Mouse (Mus musculus): ENCODE measurements around the gene Fgr. TPM values are rescaled to one million over a fixed set of nuclear protein-coding genes. Genes with fewer than 3 reads are reported as not detected.

The Fgr gene
- polyA plus RNA-seq, 1 experiment = 0.38 TPM

DNA sequence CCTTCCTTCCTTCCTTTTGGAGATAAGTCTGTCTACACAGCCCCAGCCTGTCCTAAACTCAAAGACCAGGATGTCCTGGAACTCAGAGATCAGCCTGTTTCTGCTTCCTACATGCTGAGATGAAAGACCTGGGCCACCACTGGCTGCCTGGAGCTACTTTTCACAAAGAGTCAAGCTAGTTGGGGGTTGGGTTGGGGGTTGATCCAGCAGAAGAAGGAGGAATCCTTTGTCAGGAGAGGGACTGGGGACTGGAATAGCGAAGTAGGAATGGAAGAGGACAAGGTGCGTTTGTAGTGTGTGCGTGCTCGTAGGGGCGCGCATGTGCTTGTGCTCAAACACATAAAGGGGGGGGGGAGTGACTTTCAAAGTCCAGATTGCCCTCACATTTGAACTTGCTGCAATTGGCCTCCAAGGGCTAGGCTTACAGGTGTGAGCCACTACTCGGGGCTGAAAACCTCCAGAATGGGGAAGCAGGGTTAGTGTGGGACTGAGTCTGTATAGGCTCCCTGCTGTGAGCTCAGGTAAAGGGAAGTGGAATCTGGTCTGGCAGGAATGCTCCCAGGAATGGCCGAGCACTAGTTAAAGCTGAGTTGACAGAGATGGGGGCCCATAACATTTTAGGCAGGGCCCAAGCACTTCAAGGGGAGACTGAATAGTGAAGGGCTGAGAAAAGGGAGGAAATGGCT, 58.7 kb downstream of the Fgr start:
- WGBS = 87% methylated on average over 8 of the region's 8 CpGs

DNA sequence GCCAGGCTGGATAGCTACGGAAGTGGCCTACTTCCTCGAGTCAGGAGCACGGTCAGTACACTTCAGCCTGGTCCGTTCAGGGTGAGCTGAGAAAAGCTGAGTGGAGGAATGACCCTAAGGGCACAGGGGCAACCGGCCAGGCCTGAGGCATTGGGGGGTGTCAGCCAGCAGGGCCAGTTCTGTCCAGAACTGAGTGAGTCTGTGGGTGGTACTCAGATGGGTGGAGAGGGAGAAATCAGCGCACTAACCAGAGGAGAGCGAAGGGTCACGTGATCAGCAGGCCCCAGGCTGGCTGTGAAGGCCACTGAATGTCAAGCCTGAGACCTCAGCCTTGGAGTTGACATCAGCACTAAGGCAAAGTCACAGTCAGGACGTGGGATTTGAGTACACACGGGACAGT, 60.6 kb downstream of the Fgr start:
- TF ChIP-seq POLR2A (IDR thresholded peaks at IDR 0.05; ENCODE audit: borderline replicate concordance, insufficient read depth, low read length) = no peak
- no peak for TF ChIP-seq CTCF (IDR thresholded peaks at IDR 0.05; ENCODE audit: borderline replicate concordance, insufficient read depth, low read depth, low read length)

More for the DNA sequence above, 58.7 kb downstream of the Fgr start:
- H3K4me3 ChIP-seq (replicated peaks; ENCODE audit: insufficient read depth, low read depth, low read length) = no peak overlapping the region
- no peak for DNase-seq
- H3K27ac ChIP-seq (ENCODE audit: insufficient read depth, low read length) = no peak overlapping the region
- H3K27me3 ChIP-seq (ENCODE audit: control insufficient read depth, insufficient read depth, low read length) = no peaks in the 10 kb centered on the region
- peaks cover 42% of the 10 kb centered on the region for H3K4me1 ChIP-seq (ENCODE audit: control insufficient read depth, insufficient read depth, low read length)
- no peak for TF ChIP-seq CTCF (IDR thresholded peaks at IDR 0.05; ENCODE audit: borderline replicate concordance, insufficient read depth, low read depth, low read length)
- no peak for TF ChIP-seq POLR2A (IDR thresholded peaks at IDR 0.05; ENCODE audit: borderline replicate concordance, insufficient read depth, low read length)

DNA sequence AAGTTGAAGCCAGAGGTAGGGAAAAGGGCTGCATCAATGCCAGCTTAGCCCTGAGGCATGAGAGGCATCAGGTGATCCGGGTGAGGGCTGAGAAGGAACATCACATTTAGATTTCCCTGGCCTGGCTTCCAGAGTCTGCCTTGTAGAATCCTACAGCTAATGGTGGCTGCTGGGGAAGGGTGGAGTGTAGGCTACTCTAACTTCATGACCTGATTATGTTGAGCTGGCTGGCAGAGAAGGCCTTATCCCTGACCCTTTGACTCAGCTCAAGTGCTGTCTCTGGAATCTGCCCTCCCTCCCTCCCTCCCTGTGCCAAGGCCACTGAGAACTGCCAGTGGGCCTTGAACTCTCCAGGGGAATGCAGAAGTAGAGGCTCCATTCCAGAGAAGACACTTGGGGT, 61.6 kb downstream of the Fgr start:
- 26% methylated on average over 1 of the region's 1 CpGs for WGBS
- H3K27me3 ChIP-seq (ENCODE audit: control insufficient read depth, insufficient read depth, low read length) = no peaks in the 10 kb centered on the region
- TF ChIP-seq CTCF (IDR thresholded peaks at IDR 0.05; ENCODE audit: borderline replicate concordance, insufficient read depth, low read depth, low read length) (no peak), POLR2A (IDR thresholded peaks at IDR 0.05; ENCODE audit: borderline replicate concordance, insufficient read depth, low read length) (no peak)

More for the DNA sequence above, 60.6 kb downstream of the Fgr start:
- DNase-seq = no peak
- H3K4me1 ChIP-seq (ENCODE audit: control insufficient read depth, insufficient read depth, low read length) = peaks cover 30% of the 10 kb centered on the region
- no peaks in the 10 kb centered on the region for H3K27me3 ChIP-seq (ENCODE audit: control insufficient read depth, insufficient read depth, low read length)
- WGBS = 58% methylated on average over 10 of the region's 10 CpGs
- no peak overlapping the region for H3K27ac ChIP-seq (ENCODE audit: insufficient read depth, low read length)
- H3K4me3 ChIP-seq (replicated peaks; ENCODE audit: insufficient read depth, low read depth, low read length) = no peak overlapping the region

GRCm38 (mm10) chr4:133035946-133036345, 62.1 kb downstream of the Fgr start:
- peaks cover 32% of the 10 kb centered on the region for H3K4me1 ChIP-seq (ENCODE audit: control insufficient read depth, insufficient read depth, low read length)
- H3K4me3 ChIP-seq (replicated peaks; ENCODE audit: insufficient read depth, low read depth, low read length) = no peak overlapping the region
- H3K27me3 ChIP-seq (ENCODE audit: control insufficient read depth, insufficient read depth, low read length) = no peaks in the 10 kb centered on the region
- H3K27ac ChIP-seq (ENCODE audit: insufficient read depth, low read length) = no peak overlapping the region
- WGBS = 35% methylated on average over 3 of the region's 3 CpGs
- DNase-seq = no peak
- TF ChIP-seq CTCF (IDR thresholded peaks at IDR 0.05; ENCODE audit: borderline replicate concordance, insufficient read depth, low read depth, low read length) = no peak
- TF ChIP-seq POLR2A (IDR thresholded peaks at IDR 0.05; ENCODE audit: borderline replicate concordance, insufficient read depth, low read length) = no peak

More for the DNA sequence above, 61.6 kb downstream of the Fgr start:
- Histone ChIP-seq H3K4me1 (ENCODE audit: control insufficient read depth, insufficient read depth, low read length) (peaks cover 31% of the 10 kb centered on the region), H3K27ac (ENCODE audit: insufficient read depth, low read length) (no peak overlapping the region), H3K4me3 (replicated peaks; ENCODE audit: insufficient read depth, low read depth, low read length) (no peak overlapping the region)
- DNase-seq = no peak

- no peak for TF ChIP-seq POLR2A (IDR thresholded peaks at IDR 0.05; ENCODE audit: borderline replicate concordance, insufficient read depth, low read length)
- no peak for TF ChIP-seq CTCF (IDR thresholded peaks at IDR 0.05; ENCODE audit: borderline replicate concordance, insufficient read depth, low read depth, low read length)
- H3K4me1 ChIP-seq (ENCODE audit: control insufficient read depth, insufficient read depth, low read length) = peaks cover 39% of the 10 kb centered on the region
- DNase-seq = no peak
- no peaks in the 10 kb centered on the region for H3K27me3 ChIP-seq (ENCODE audit: control insufficient read depth, insufficient read depth, low read length)
- no peak overlapping the region for H3K27ac ChIP-seq (ENCODE audit: insufficient read depth, low read length)
- 9% methylated on average over 9 of the region's 9 CpGs for WGBS
- peak overlapping the region; percentile 15 for H3K4me3 ChIP-seq (replicated peaks; ENCODE audit: insufficient read depth, low read depth, low read length)
These were observed 63.4 kb downstream of the Fgr start for GRCm38 (mm10) chr4:133037293-133037692.

DNA sequence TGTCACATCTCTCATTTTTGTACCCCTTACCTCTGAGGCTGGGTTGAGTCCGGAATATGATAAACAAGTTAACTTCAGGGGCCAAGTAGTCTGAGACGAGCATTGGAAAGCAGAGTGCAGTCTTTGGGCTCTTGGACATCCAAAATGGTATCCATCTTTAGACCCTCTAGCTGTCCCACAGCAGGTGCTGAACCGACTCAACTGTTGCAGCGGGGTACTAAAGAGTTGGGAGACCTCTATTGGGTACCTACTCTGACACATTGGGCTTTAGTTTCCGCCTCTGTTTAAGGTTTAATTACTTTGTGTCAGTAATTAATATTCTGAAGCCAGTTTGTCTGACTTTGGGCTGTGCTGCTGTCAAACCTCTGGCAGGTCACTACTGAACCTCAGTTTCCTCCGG, 63.9 kb downstream of the Fgr start:
- peaks cover 42% of the 10 kb centered on the region for H3K4me1 ChIP-seq (ENCODE audit: control insufficient read depth, insufficient read depth, low read length)
- no peak for TF ChIP-seq CTCF (IDR thresholded peaks at IDR 0.05; ENCODE audit: borderline replicate concordance, insufficient read depth, low read depth, low read length)
- TF ChIP-seq POLR2A (IDR thresholded peaks at IDR 0.05; ENCODE audit: borderline replicate concordance, insufficient read depth, low read length) = no peak
- H3K27ac ChIP-seq (ENCODE audit: insufficient read depth, low read length) = no peak overlapping the region
- DNase-seq = no peak
- H3K4me3 ChIP-seq (replicated peaks; ENCODE audit: insufficient read depth, low read depth, low read length) = no peak overlapping the region
- WGBS = 47% methylated on average over 6 of the region's 6 CpGs
- H3K27me3 ChIP-seq (ENCODE audit: control insufficient read depth, insufficient read depth, low read length) = no peaks in the 10 kb centered on the region

DNA sequence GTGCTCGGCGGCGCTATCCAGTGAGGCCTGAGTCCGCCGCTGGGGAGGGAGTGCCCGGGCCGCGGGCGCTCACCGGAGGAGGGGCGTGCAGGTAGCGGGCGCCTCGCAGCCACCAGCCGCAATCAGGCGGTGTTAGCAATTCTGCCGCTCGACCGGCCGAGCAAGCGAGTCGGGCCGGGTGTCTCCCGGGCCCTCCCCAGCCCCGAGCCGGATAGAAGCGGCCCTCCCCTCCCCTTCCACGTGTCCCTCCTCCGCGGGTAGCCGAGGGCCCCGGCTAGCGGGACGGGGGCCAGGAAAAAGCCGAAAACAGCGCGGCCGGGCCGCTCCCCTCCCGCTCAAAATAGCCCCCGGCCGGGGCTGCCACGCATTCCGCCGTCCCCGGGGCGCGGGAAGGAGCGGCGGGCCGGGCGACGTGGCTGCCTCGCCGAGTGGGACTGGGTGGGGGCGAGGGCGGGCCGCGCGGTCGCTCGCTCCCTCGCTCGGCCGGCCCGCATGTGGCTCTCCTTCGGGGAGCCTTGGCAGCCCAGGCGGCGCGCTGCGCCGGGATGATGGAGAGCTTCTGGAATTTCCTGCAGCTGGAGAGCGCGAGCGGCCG, 64.7 kb downstream of the Fgr start:
- Histone ChIP-seq H3K27ac (ENCODE audit: insufficient read depth, low read length) (no peak overlapping the region), H3K4me3 (replicated peaks; ENCODE audit: insufficient read depth, low read depth, low read length) (peak overlapping the region; percentile 44), H3K4me1 (ENCODE audit: control insufficient read depth, insufficient read depth, low read length) (peaks cover 49% of the 10 kb centered on the region), H3K27me3 (ENCODE audit: control insufficient read depth, insufficient read depth, low read length) (no peaks in the 10 kb centered on the region)
- peak in 1 of 2 experiments; percentile 53 for DNase-seq
- TF ChIP-seq CTCF (IDR thresholded peaks at IDR 0.05; ENCODE audit: borderline replicate concordance, insufficient read depth, low read depth, low read length) (no peak), POLR2A (IDR thresholded peaks at IDR 0.05; ENCODE audit: borderline replicate concordance, insufficient read depth, low read length) (no peak)
- 1% methylated on average over 76 of the region's 76 CpGs for WGBS
